Mouse (Mus musculus): Measurements from ENCODE around the gene Eml6. TPM values are rescaled to one million over a fixed set of nuclear protein-coding genes. Genes with fewer than 3 reads are reported as not detected.

Gene Eml6
- polyA plus RNA-seq, 1 experiment from 2014 or later: 0.42 TPM

GRCm38 (mm10) chr11:29807325-29807724 lies 218.5 kb downstream of the Eml6 start:
- Histone ChIP-seq H3K9me3 (no peaks in the 10 kb centered on the region), H3K27ac (replicated peaks) (no peak overlapping the region), H3K4me1 (no peaks in the 10 kb centered on the region), H3K27me3 (replicated peaks; ENCODE audit: low read depth, poor library complexity, severe bottlenecking) (no peaks in the 10 kb centered on the region), H3K4me3 (no peak overlapping the region), H3K36me3 (replicated peaks) (no peaks in the 10 kb centered on the region)
- DNase-seq (ENCODE audit: low spot score): no peak
- WGBS: 88% methylated on average over 5 of the region's 5 CpGs

- H3K27ac ChIP-seq (replicated peaks): no peak overlapping the region
- H3K36me3 ChIP-seq (replicated peaks): no peaks in the 10 kb centered on the region
- no peaks in the 10 kb centered on the region for H3K27me3 ChIP-seq (replicated peaks; ENCODE audit: low read depth, poor library complexity, severe bottlenecking)
- no peak overlapping the region for H3K4me3 ChIP-seq
- DNase-seq (ENCODE audit: low spot score): no peak
- H3K9me3 ChIP-seq: no peaks in the 10 kb centered on the region
- WGBS: 86% methylated on average over 2 of the region's 2 CpGs
- no peaks in the 10 kb centered on the region for H3K4me1 ChIP-seq
Measured at GRCm38 (mm10) chr11:29801432-29802427, 224.1 kb downstream of the Eml6 start.

GRCm38 (mm10) chr11:29799839-29800238 lies 226.0 kb downstream of the Eml6 start:
- Histone ChIP-seq H3K4me1 (no peaks in the 10 kb centered on the region), H3K27ac (replicated peaks) (no peak overlapping the region), H3K27me3 (replicated peaks; ENCODE audit: low read depth, poor library complexity, severe bottlenecking) (no peaks in the 10 kb centered on the region), H3K4me3 (no peak overlapping the region), H3K9me3 (no peaks in the 10 kb centered on the region), H3K36me3 (replicated peaks) (no peaks in the 10 kb centered on the region)
- no peak for DNase-seq (ENCODE audit: low spot score)
- 63% methylated on average over 1 of the region's 1 CpGs for WGBS

GRCm38 (mm10) chr11:29795106-29795505 lies 230.7 kb downstream of the Eml6 start:
- DNase-seq (ENCODE audit: low spot score): no peak
- Histone ChIP-seq H3K27me3 (replicated peaks; ENCODE audit: low read depth, poor library complexity, severe bottlenecking) (no peaks in the 10 kb centered on the region), H3K9me3 (no peaks in the 10 kb centered on the region), H3K4me1 (no peaks in the 10 kb centered on the region), H3K36me3 (replicated peaks) (no peaks in the 10 kb centered on the region), H3K4me3 (no peak overlapping the region), H3K27ac (replicated peaks) (no peak overlapping the region)
- 95% methylated on average over 6 of the region's 6 CpGs for WGBS

GRCm38 (mm10) chr11:29794475-29794874 lies 231.4 kb downstream of the Eml6 start:
- Histone ChIP-seq H3K4me1 (no peaks in the 10 kb centered on the region), H3K4me3 (no peak overlapping the region), H3K27ac (replicated peaks) (no peak overlapping the region), H3K36me3 (replicated peaks) (no peaks in the 10 kb centered on the region), H3K9me3 (no peaks in the 10 kb centered on the region), H3K27me3 (replicated peaks; ENCODE audit: low read depth, poor library complexity, severe bottlenecking) (no peaks in the 10 kb centered on the region)
- no peak for DNase-seq (ENCODE audit: low spot score)
- 53% methylated on average over 2 of the region's 2 CpGs for WGBS

GRCm38 (mm10) chr11:29790796-29791195 lies 235.0 kb downstream of the Eml6 start:
- DNase-seq (ENCODE audit: low spot score): no peak
- H3K36me3 ChIP-seq (replicated peaks): no peaks in the 10 kb centered on the region
- H3K4me1 ChIP-seq: no peaks in the 10 kb centered on the region
- WGBS: 86% methylated on average over 2 of the region's 2 CpGs
- no peak overlapping the region for H3K27ac ChIP-seq (replicated peaks)
- no peaks in the 10 kb centered on the region for H3K9me3 ChIP-seq
- H3K4me3 ChIP-seq: no peak overlapping the region
- no peaks in the 10 kb centered on the region for H3K27me3 ChIP-seq (replicated peaks; ENCODE audit: low read depth, poor library complexity, severe bottlenecking)

GRCm38 (mm10) chr11:29788921-29789638 lies 236.8 kb downstream of the Eml6 start:
- no peaks in the 10 kb centered on the region for H3K27me3 ChIP-seq (replicated peaks; ENCODE audit: low read depth, poor library complexity, severe bottlenecking)
- DNase-seq (ENCODE audit: low spot score): no peak
- H3K27ac ChIP-seq (replicated peaks): no peak overlapping the region
- H3K9me3 ChIP-seq: no peaks in the 10 kb centered on the region
- no peaks in the 10 kb centered on the region for H3K4me1 ChIP-seq
- WGBS: 77% methylated on average over 6 of the region's 6 CpGs
- no peak overlapping the region for H3K4me3 ChIP-seq
- no peaks in the 10 kb centered on the region for H3K36me3 ChIP-seq (replicated peaks)

GRCm38 (mm10) chr11:29788499-29788898 lies 237.3 kb downstream of the Eml6 start:
- Histone ChIP-seq H3K4me1 (no peaks in the 10 kb centered on the region), H3K27ac (replicated peaks) (no peak overlapping the region), H3K4me3 (no peak overlapping the region), H3K27me3 (replicated peaks; ENCODE audit: low read depth, poor library complexity, severe bottlenecking) (no peaks in the 10 kb centered on the region), H3K36me3 (replicated peaks) (no peaks in the 10 kb centered on the region), H3K9me3 (no peaks in the 10 kb centered on the region)
- DNase-seq (ENCODE audit: low spot score): no peak
- 77% methylated on average over 1 of the region's 1 CpGs for WGBS

- 21% methylated on average over 5 of the region's 5 CpGs for WGBS
- Histone ChIP-seq H3K27ac (replicated peaks) (no peak overlapping the region), H3K9me3 (no peaks in the 10 kb centered on the region), H3K36me3 (replicated peaks) (no peaks in the 10 kb centered on the region), H3K4me1 (no peaks in the 10 kb centered on the region), H3K4me3 (no peak overlapping the region), H3K27me3 (replicated peaks; ENCODE audit: low read depth, poor library complexity, severe bottlenecking) (no peaks in the 10 kb centered on the region)
- DNase-seq (ENCODE audit: low spot score): no peak
Measured at GRCm38 (mm10) chr11:29787473-29787872, 238.4 kb downstream of the Eml6 start.

- Histone ChIP-seq H3K27me3 (replicated peaks; ENCODE audit: low read depth, poor library complexity, severe bottlenecking) (no peaks in the 10 kb centered on the region), H3K36me3 (replicated peaks) (no peaks in the 10 kb centered on the region), H3K4me3 (no peak overlapping the region), H3K9me3 (no peaks in the 10 kb centered on the region), H3K4me1 (no peaks in the 10 kb centered on the region), H3K27ac (replicated peaks) (no peak overlapping the region)
- no peak for DNase-seq (ENCODE audit: low spot score)
- 88% methylated on average over 6 of the region's 6 CpGs for WGBS
Measured at GRCm38 (mm10) chr11:29786583-29787219, 239.1 kb downstream of the Eml6 start.

GRCm38 (mm10) chr11:29779409-29780026 lies 246.3 kb downstream of the Eml6 start:
- peaks cover 2% of the 10 kb centered on the region for H3K4me1 ChIP-seq
- DNase-seq (ENCODE audit: low spot score): no peak
- no peaks in the 10 kb centered on the region for H3K27me3 ChIP-seq (replicated peaks; ENCODE audit: low read depth, poor library complexity, severe bottlenecking)
- 32% methylated on average over 2 of the region's 2 CpGs for WGBS
- no peak overlapping the region for H3K27ac ChIP-seq (replicated peaks)
- H3K9me3 ChIP-seq: no peaks in the 10 kb centered on the region
- H3K36me3 ChIP-seq (replicated peaks): no peaks in the 10 kb centered on the region
- H3K4me3 ChIP-seq: no peak overlapping the region

GRCm38 (mm10) chr11:29778936-29779335 lies 246.9 kb downstream of the Eml6 start:
- no peaks in the 10 kb centered on the region for H3K9me3 ChIP-seq
- no peaks in the 10 kb centered on the region for H3K36me3 ChIP-seq (replicated peaks)
- no peak overlapping the region for H3K4me3 ChIP-seq
- H3K4me1 ChIP-seq: peaks cover 4% of the 10 kb centered on the region
- 65% methylated on average over 3 of the region's 3 CpGs for WGBS
- no peak for DNase-seq (ENCODE audit: low spot score)
- no peaks in the 10 kb centered on the region for H3K27me3 ChIP-seq (replicated peaks; ENCODE audit: low read depth, poor library complexity, severe bottlenecking)
- H3K27ac ChIP-seq (replicated peaks): no peak overlapping the region
